Comparison of ENCODE assay signal across 9 mouse cellular contexts in genomic region chr9:102722750-102723149, GRCm38 (mm10). TPM values are rescaled to one million over a fixed set of nuclear protein-coding genes. Genes with fewer than 3 reads are reported as not detected.
DNase-seq lines count a peak whose midpoint lies in the region; ATAC-seq and TF ChIP-seq lines count a peak whose summit lies in the region.
"Had no signal": no experiment of that assay in that cellular context is flagged by ENCODE, and none has a peak within 500 bp of the region (broad histone marks: within the 10 kb centered on the region; RNA-seq: fewer than 3 reads in every experiment).

No protein-coding gene starts in this region.

- 72% methylated on average over 4 of the region's 4 CpGs for WGBS in heart, embryonic 11.5 days (ENCODE audit: insufficient replicate concordance)
- WGBS in hindbrain, embryonic 11.5 days = 92% methylated on average over 4 of the region's 4 CpGs
- WGBS in midbrain, embryonic 10.5 days = 90% methylated on average over 4 of the region's 4 CpGs

- ATAC-seq in heart, embryonic 11.5 days (replicated peaks; ENCODE audit: insufficient number of reproducible peaks, low FRiP score, low TSS enrichment) = no peak
- no peak for ATAC-seq in hindbrain, embryonic 11.5 days (ENCODE audit: low FRiP score)
- ATAC-seq: CD4-positive, CD25-positive, alpha-beta regulatory T cell, adult 4 months had no signal

- TF ChIP-seq CTCF in cortical plate, adult 2 months (IDR thresholded peaks at IDR 0.05; ENCODE audit: extremely low read depth, insufficient read depth, low read length) = no peak

- DNase-seq in heart, postnatal 10 days = no peak
- DNase-seq in hindbrain, embryonic 11.5 days (ENCODE audit: low spot score) = no peak
- DNase-seq in midbrain, embryonic 10.5 days (ENCODE audit: low spot score) = no peak
- no peak for DNase-seq in urinary bladder, adult 18-20 months (ENCODE audit: low spot score in 2 of 2)
- no peak for DNase-seq in spleen, adult 18-20 months
- no peak for DNase-seq in MN1 (ENCODE audit: low spot score)

- peak overlapping the region; percentile 69 for H3K4me2 ChIP-seq in heart, embryonic 11.5 days
- peak overlapping the region; percentile 84; the same call in 1 of the 2 replicates for H3K4me2 ChIP-seq in hindbrain, embryonic 11.5 days (replicated peaks; ENCODE audit: low read depth, low read length)

- H3K4me3 ChIP-seq in heart, embryonic 11.5 days (ENCODE audit: low read depth, low read length) = peak overlapping the region; percentile 90; the same call in 1 of the 2 replicates
- no peak overlapping the region for H3K4me3 ChIP-seq in cortical plate, adult 2 months (ENCODE audit: insufficient read depth, low read length)
- H3K4me3 ChIP-seq in hindbrain, embryonic 11.5 days (ENCODE audit: low read depth, low read length) = 0 out of 2 replicates have a peak overlapping the region, but pooled peaks have one; percentile 4
- H3K4me3 ChIP-seq in midbrain, embryonic 10.5 days = peak overlapping the region; percentile 96

- H3K9me3 ChIP-seq in heart, embryonic 11.5 days (replicated peaks; ENCODE audit: control insufficient read depth, low read length) = no peaks in the 10 kb centered on the region
- no peaks in the 10 kb centered on the region for H3K9me3 ChIP-seq in hindbrain, embryonic 11.5 days (ENCODE audit: control insufficient read depth, low read length)
- no peaks in the 10 kb centered on the region for H3K9me3 ChIP-seq in midbrain, embryonic 10.5 days (replicated peaks)

- peaks cover 42% of the 10 kb centered on the region for H3K36me3 ChIP-seq in heart, embryonic 11.5 days (ENCODE audit: control insufficient read depth, insufficient read depth, low read length)
- peaks cover 31% of the 10 kb centered on the region for H3K36me3 ChIP-seq in hindbrain, embryonic 11.5 days (ENCODE audit: control insufficient read depth, insufficient read depth, low read length)
- H3K36me3 ChIP-seq in midbrain, embryonic 10.5 days = peaks cover 80% of the 10 kb centered on the region

- TF ChIP-seq POLR2A in cortical plate, adult 2 months (IDR thresholded peaks at IDR 0.05; ENCODE audit: extremely low read depth, insufficient read depth, low read length) = no peak

- peak overlapping the region; percentile 84 for H3K27ac ChIP-seq in heart, embryonic 11.5 days (ENCODE audit: low read depth, low read length)
- peak overlapping the region; percentile 94; the same call in 1 of the 2 replicates for H3K27ac ChIP-seq in cortical plate, adult 2 months (ENCODE audit: insufficient read depth, low read length)
- peak overlapping the region; percentile 39; the same call in 1 of the 2 replicates for H3K27ac ChIP-seq in hindbrain, embryonic 11.5 days (ENCODE audit: low read depth, low read length)
- peak overlapping the region; percentile 59 for H3K27ac ChIP-seq in midbrain, embryonic 10.5 days (replicated peaks)

- peaks cover 81% of the 10 kb centered on the region for H3K4me1 ChIP-seq in heart, embryonic 11.5 days (ENCODE audit: control insufficient read depth, insufficient read depth, low read length)
- H3K4me1 ChIP-seq in cortical plate, adult 2 months (ENCODE audit: control insufficient read depth, insufficient read depth, low read length) = peaks cover 4% of the 10 kb centered on the region; the same call in 1 of the 2 replicates
- H3K4me1 ChIP-seq in hindbrain, embryonic 11.5 days (replicated peaks; ENCODE audit: control insufficient read depth, insufficient read depth, low read length) = peaks cover 53% of the 10 kb centered on the region
- H3K4me1 ChIP-seq in midbrain, embryonic 10.5 days = peaks cover 89% of the 10 kb centered on the region

- H3K9ac ChIP-seq in heart, embryonic 11.5 days (ENCODE audit: low read depth, low read length) = peak overlapping the region; percentile 36; the same call in 1 of the 2 replicates
- H3K9ac ChIP-seq in hindbrain, embryonic 11.5 days (ENCODE audit: low read depth, low read length) = peak overlapping the region; percentile 2; the same call in 1 of the 2 replicates

- no peaks in the 10 kb centered on the region for H3K27me3 ChIP-seq in heart, embryonic 11.5 days (ENCODE audit: control insufficient read depth, insufficient read depth, low read length)
- H3K27me3 ChIP-seq in hindbrain, embryonic 11.5 days (ENCODE audit: control insufficient read depth, insufficient read depth, low read length) = no peaks in the 10 kb centered on the region
- no peaks in the 10 kb centered on the region for H3K27me3 ChIP-seq in midbrain, embryonic 10.5 days (ENCODE audit: low read depth, poor library complexity, severe bottlenecking)

- intact Hi-C loops in heart, postnatal 10 days (cut with DNase I) = no loop called here

RNA-seq across cellular contexts. Expression of gene Amotl2, which starts 6.3 kb away (rescaled TPM):
- polyA plus RNA-seq in heart, embryonic 11.5 days (2014; fragmentation: Nextera tagmentation; extraction: Ambion mirVana) = 28.7 and 33.7 TPM in 2 replicates
- total RNA-seq in heart, postnatal 10 days (2021) = 10 to 100 TPM; 79.2 to 90.2 TPM
- polyA plus RNA-seq in cortical plate, adult 2 months (2012; rRNA removed) = 13.3 and 16.1 TPM in 2 replicates
- polyA plus RNA-seq in hindbrain, embryonic 11.5 days (2014; fragmentation: Nextera tagmentation; extraction: Ambion mirVana) = 39.7 and 47.8 TPM in 2 replicates
- polyA plus RNA-seq in midbrain, embryonic 10.5 days (2016; fragmentation: Nextera tagmentation; extraction: Ambion mirVana) = 60.3 and 71.1 TPM in 2 replicates
- polyA plus RNA-seq: CD4-positive, CD25-positive, alpha-beta regulatory T cell, adult 4 months had no signal

Comparison
In these comparisons a context has a peak if more than half of its experiments do, and no peak if none do; other contexts are left out.
1. H3K27ac ChIP-seq: peak in every context shown above with its lines; median percentile 94 in cortical plate, adult 2 months; 84 in heart, embryonic 11.5 days; 59 in midbrain, embryonic 10.5 days; 39 in hindbrain, embryonic 11.5 days.